Mouse (Mus musculus) hindbrain, postnatal 0 days (tissue): ENCODE data around the gene Traf7. TPM values are rescaled to one million over a fixed set of nuclear protein-coding genes. Genes with fewer than 3 reads are reported as not detected.

Experiments used
- ATAC-seq: fragments of 200-750 bp; cut with Nextera tagmentation; 2 replicates; pipeline ENCODE4 v1.8.0; 2017; ENCODE audit warnings: mild to moderate bottlenecking, moderate TSS enrichment, moderate library complexity
- DNase-seq: peaks from one replicate; pipeline ENCODE4 v3.0.0-alpha.2; 2015; ENCODE audit warnings: low spot score
- H3K27ac ChIP-seq: fragments of 300-500 bp; sonication (generic); 2 replicates; pipeline ENCODE4 v1.5.1; 2014; ENCODE audit warnings: mild to moderate bottlenecking
- H3K27me3 ChIP-seq: fragments of 300-500 bp; sonication (generic); 2 replicates; pipeline ENCODE4 v1.6.1; 2014; ENCODE audit warnings: low read length, mixed read lengths; ENCODE audit not compliant: insufficient read depth
- H3K36me3 ChIP-seq: fragments of 300-500 bp; sonication (generic); 2 replicates; pipeline ENCODE4 v1.6.1; 2014; ENCODE audit warnings: low read length, mixed read lengths; ENCODE audit not compliant: insufficient read depth
- H3K4me1 ChIP-seq: fragments of 300-500 bp; sonication (generic); 2 replicates; pipeline ENCODE4 v1.6.1; 2014; ENCODE audit warnings: antibody characterized with exemption, low read length, mixed read lengths; ENCODE audit not compliant: insufficient read depth
- H3K4me2 ChIP-seq: fragments of 300-500 bp; sonication (generic); 2 replicates; pipeline ENCODE4 v1.6.1; 2014; ENCODE audit warnings: low read depth, mild to moderate bottlenecking, low read length, moderate library complexity, mixed read lengths
- H3K4me3 ChIP-seq: fragments of 300-500 bp; sonication (generic); 2 replicates; pipeline ENCODE4 v1.5.1; 2014; ENCODE audit warnings: low read length
- H3K9ac ChIP-seq: fragments of 300-500 bp; sonication (generic); replicated peaks from 2 replicates; pipeline ENCODE4 v1.6.1; 2014; ENCODE audit warnings: mild to moderate bottlenecking, low read length, moderate library complexity, mixed read lengths
- H3K9me3 ChIP-seq: fragments of 300-500 bp; sonication (generic); 2 replicates; pipeline ENCODE4 v1.6.1; 2016; ENCODE audit warnings: low read length, mixed read lengths
- CTCF ChIP-seq: IDR thresholded peaks from 2 replicates; pipeline ENCODE4 v1.5.1; 2016; ENCODE audit warnings: antibody characterized with exemption, control low read depth, low read depth
- WGBS: fragments of 180-500 bp; shearing (Covaris S2); extraction: QIAGEN DNeasy Blood & Tissue Kit; methylation state at CpG from one replicate; pipeline ENCODE4 v1.1.7; 2014; 5-methylcytosine and 5-hydroxymethylcytosine counted together
- polyA plus RNA-seq: library from polyadenylated mRNA; unstranded; fragments of >200 nt; fragmentation: Nextera tagmentation; extraction: Ambion mirVana; gene quantifications from 2 replicates; pipeline ENCODE4 v1.2.1, GENCODE M21; 2015
- total RNA-seq: library from RNA; depleted of rRNA; stranded (reverse); fragments of >200 nt; gene quantifications from 2 replicates; pipeline ENCODE4 v1.2.3, GENCODE M21; 2014

The Traf7 gene
- total and polyA plus RNA-seq, 2 experiments from 2014 or later = 64.0 to 165 TPM

GRCm38 (mm10) chr17:24475586-24475985 is 52.2 kb downstream of the Traf7 start:
- peaks cover 25% of the 10 kb centered on the region for H3K4me1 ChIP-seq
- peaks cover 30% of the 10 kb centered on the region for H3K36me3 ChIP-seq
- H3K4me3 ChIP-seq = no peak overlapping the region
- ATAC-seq = no peak
- H3K9ac ChIP-seq = no peak overlapping the region
- no peak for TF ChIP-seq CTCF
- no peak for DNase-seq
- no peaks in the 10 kb centered on the region for H3K27me3 ChIP-seq
- no peak overlapping the region for H3K4me2 ChIP-seq
- peak overlapping the region; percentile 71; the same call in 1 of the 2 replicates for H3K27ac ChIP-seq
- WGBS = 94% methylated on average over 6 of the region's 6 CpGs
- no peaks in the 10 kb centered on the region for H3K9me3 ChIP-seq

GRCm38 (mm10) chr17:24474557-24474956 is 53.2 kb downstream of the Traf7 start:
- 0 out of 2 replicates have a peak overlapping the region, but pooled peaks have one; percentile 25 for H3K9ac ChIP-seq
- 75% methylated on average over 5 of the region's 5 CpGs for WGBS
- no peak overlapping the region for H3K4me2 ChIP-seq
- H3K4me3 ChIP-seq = no peak overlapping the region
- H3K36me3 ChIP-seq = peaks cover 30% of the 10 kb centered on the region
- H3K27me3 ChIP-seq = no peaks in the 10 kb centered on the region
- peaks cover 25% of the 10 kb centered on the region for H3K4me1 ChIP-seq
- ATAC-seq (no peak), DNase-seq (peak; percentile 49)
- no peaks in the 10 kb centered on the region for H3K9me3 ChIP-seq
- no peak for TF ChIP-seq CTCF
- H3K27ac ChIP-seq = peak overlapping the region; percentile 71

GRCm38 (mm10) chr17:24473612-24474275 is 54.0 kb downstream of the Traf7 start, which contains the start of gene Bricd5:
Gene Bricd5, plus strand, starts transcription at chr17:24473884.
- WGBS = 74% methylated on average over 6 of the region's 6 CpGs
- Histone ChIP-seq H3K4me3 (no peak within 1 kb of the TSS), H3K27ac (peak within 1 kb of the TSS; percentile 71), H3K4me1 (peaks cover 25% of the 10 kb centered on the region), H3K27me3 (no peaks in the 10 kb centered on the region), H3K9ac (0 out of 2 replicates have a peak within 1 kb of the TSS, but pooled peaks have one; percentile 25), H3K4me2 (peak within 1 kb of the TSS; percentile 97), H3K9me3 (no peaks in the 10 kb centered on the region), H3K36me3 (peaks cover 30% of the 10 kb centered on the region)
- no peak for DNase-seq
- no peak for TF ChIP-seq CTCF
- no peak for ATAC-seq

GRCm38 (mm10) chr17:24472512-24472911 is 55.2 kb downstream of the Traf7 start:
- peak overlapping the region; percentile 97 for H3K4me2 ChIP-seq
- peak; percentile 59 for DNase-seq
- WGBS = 69% methylated on average over 4 of the region's 4 CpGs
- H3K4me3 ChIP-seq = 0 out of 2 replicates have a peak overlapping the region, but pooled peaks have one; percentile 79
- no peak for TF ChIP-seq CTCF
- H3K27ac ChIP-seq = no peak overlapping the region; the same call in 1 of the 2 replicates
- no peak overlapping the region for H3K9ac ChIP-seq
- peaks cover 30% of the 10 kb centered on the region for H3K36me3 ChIP-seq
- ATAC-seq = no peak
- no peaks in the 10 kb centered on the region for H3K9me3 ChIP-seq
- H3K27me3 ChIP-seq = no peaks in the 10 kb centered on the region
- peaks cover 18% of the 10 kb centered on the region for H3K4me1 ChIP-seq

GRCm38 (mm10) chr17:24470701-24471527 is 56.8 kb downstream of the Traf7 start:
- Histone ChIP-seq H3K36me3 (peaks cover 16% of the 10 kb centered on the region), H3K27ac (peak overlapping the region; percentile 92), H3K9ac (peak overlapping the region; percentile 80), H3K4me3 (peak overlapping the region; percentile 79), H3K4me2 (peak overlapping the region; percentile 97), H3K4me1 (peaks cover 18% of the 10 kb centered on the region), H3K9me3 (no peaks in the 10 kb centered on the region), H3K27me3 (no peaks in the 10 kb centered on the region)
- under 1% methylated on average over 68 of the region's 68 CpGs for WGBS
- DNase-seq (peak; percentile 53), ATAC-seq (peak; percentile 22)
- TF ChIP-seq CTCF = no peak

GRCm38 (mm10) chr17:24469910-24470602 is 57.7 kb downstream of the Traf7 start, which contains the start of the genes E4f1 and Pgp:
Gene E4f1, minus strand, starts transcription at chr17:24470313.
Gene Pgp, plus strand, starts transcription at chr17:24470392.
- DNase-seq (peak; percentile 100), ATAC-seq (peak; percentile 96)
- Histone ChIP-seq H3K4me3 (peak within 1 kb of the TSS; percentile 79), H3K36me3 (peaks cover 8% of the 10 kb centered on the region; the same call in 1 of the 2 replicates), H3K9ac (peak within 1 kb of the TSS; percentile 80), H3K4me2 (peak within 1 kb of the TSS; percentile 97), H3K27me3 (no peaks in the 10 kb centered on the region), H3K27ac (peak within 1 kb of the TSS; percentile 92), H3K9me3 (no peaks in the 10 kb centered on the region), H3K4me1 (peaks cover 18% of the 10 kb centered on the region)
- no peak for TF ChIP-seq CTCF
- WGBS = under 1% methylated on average over 63 of the region's 75 CpGs
